In the genomic region with DNA sequence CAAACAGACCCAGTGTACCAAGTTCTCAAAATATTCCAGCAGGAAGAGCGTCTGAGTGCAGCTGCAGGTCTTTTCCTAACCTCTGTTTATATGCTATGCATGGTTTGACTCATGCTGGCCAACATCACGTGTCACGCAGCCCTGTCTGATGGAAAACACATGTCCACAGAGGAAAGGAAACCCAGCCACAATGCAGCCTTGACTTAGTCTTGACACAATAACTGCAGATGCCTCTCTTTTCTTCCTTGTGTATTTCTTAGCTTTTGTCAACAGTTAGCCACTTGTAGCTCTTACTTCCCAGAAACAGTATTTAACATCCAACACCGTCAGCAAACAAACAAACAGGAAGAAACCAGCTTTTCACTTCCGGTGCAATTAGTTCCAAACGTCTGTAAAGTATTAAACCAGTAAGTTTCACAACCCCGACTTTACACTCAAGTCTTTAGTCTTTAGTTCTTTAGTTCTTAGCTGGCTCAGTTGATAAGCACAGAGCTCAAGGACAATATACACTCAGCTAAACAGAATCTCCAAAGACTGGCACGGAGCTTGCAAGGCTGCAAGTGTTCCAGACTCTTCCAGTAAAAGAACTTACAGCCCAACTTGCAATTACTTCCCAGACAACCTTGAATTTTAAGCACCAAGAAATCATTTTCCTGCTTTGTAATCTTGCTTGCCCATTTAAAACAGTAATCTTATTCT, we compare ENCODE assay signal across 9 mouse cellular contexts.
A peak's percentile ranks its signal among the peaks of the same experiment; 100 is the strongest.
DNase-seq lines count a peak whose midpoint lies in the region; ATAC-seq and TF ChIP-seq lines count a peak whose summit lies in the region.
"Had no signal": no experiment of that assay in that cellular context is flagged by ENCODE, and none has a peak within 500 bp of the region (broad histone marks: within the 10 kb centered on the region; RNA-seq: fewer than 3 reads in every experiment).

No protein-coding gene starts in this region.

- peak overlapping the region; percentile 82 for H3K27ac ChIP-seq in limb, embryonic 14.5 days (replicated peaks; ENCODE audit: low read depth, low read length)
- H3K27ac ChIP-seq: macrophage had no signal

- no peak for TF ChIP-seq POLR2A in limb, embryonic 14.5 days (IDR thresholded peaks at IDR 0.05; ENCODE audit: borderline replicate concordance, extremely low read depth, insufficient read depth, insufficient read length)

- intact Hi-C loops in heart, postnatal 10 days (cut with DNase I) = no loop called here
- intact Hi-C loops in left cerebral cortex, postnatal 36 days (cut with DNase I) = no loop called here

- H3K4me2 ChIP-seq in limb, embryonic 14.5 days (replicated peaks; ENCODE audit: low read depth, low read length, severe bottlenecking) = peak overlapping the region; percentile 20; the same call in 1 of the 2 replicates

- H3K9me3 ChIP-seq in limb, embryonic 14.5 days (ENCODE audit: control insufficient read depth, low read length) = no peaks in the 10 kb centered on the region

- H3K4me1 ChIP-seq in limb, embryonic 14.5 days (ENCODE audit: control insufficient read depth, insufficient read depth, low read length) = peaks cover 22% of the 10 kb centered on the region

- peak; percentile 31 for DNase-seq in adrenal gland, postnatal 14 days
- no peak for DNase-seq in adrenal gland, adult 8-10 months
- peak; percentile 77 for DNase-seq in embryo, embryonic 10.5 days (ENCODE audit: low spot score)
- DNase-seq in heart, postnatal 10 days = peak; percentile 53 to 61
- DNase-seq in limb, embryonic 14.5 days (ENCODE audit: low spot score) = peak; percentile 83
- no peak for DNase-seq in left cerebral cortex, postnatal 36 days (ENCODE audit: low spot score in 2 of 2)
- no peak for DNase-seq in spleen, postnatal 14 days (ENCODE audit: low spot score in 2 of 2)
- no peak for DNase-seq in urinary bladder, postnatal 4 days (ENCODE audit: low spot score in 2 of 2)

- H3K4me3 ChIP-seq in limb, embryonic 14.5 days (replicated peaks; ENCODE audit: low read length) = no peak overlapping the region

- no peak overlapping the region for H3K9ac ChIP-seq in limb, embryonic 14.5 days (ENCODE audit: low read depth, low read length, severe bottlenecking)

- H3K36me3 ChIP-seq in limb, embryonic 14.5 days (ENCODE audit: control insufficient read depth, insufficient read depth, low read length) = no peaks in the 10 kb centered on the region

- WGBS in limb, embryonic 14.5 days = 9% methylated on average over 8 of the region's 8 CpGs

- ATAC-seq in limb, embryonic 14.5 days (ENCODE audit: low FRiP score, low read depth) = peak; percentile 93

- no peaks in the 10 kb centered on the region for H3K27me3 ChIP-seq in limb, embryonic 14.5 days (ENCODE audit: control insufficient read depth, insufficient read depth, low read length)

Comparison
In these comparisons a context has a peak if more than half of its experiments do, and no peak if none do; other contexts are left out.
1. DNase-seq: peak in adrenal gland, postnatal 14 days (single experiment), embryo, embryonic 10.5 days (single experiment), heart, postnatal 10 days (2 of 2) and limb, embryonic 14.5 days (single experiment); none in adrenal gland, adult 8-10 months (single experiment), left cerebral cortex, postnatal 36 days (0 of 2), spleen, postnatal 14 days (0 of 2) and urinary bladder, postnatal 4 days (0 of 2).